Mouse (Mus musculus) liver, embryonic 15.5 days (tissue): ENCODE results near the gene Adprm. TPM values are rescaled to one million over a fixed set of nuclear protein-coding genes. Genes with fewer than 3 reads are reported as not detected.

ENCODE experiments used
- ATAC-seq: fragments of 200-750 bp; cut with Nextera tagmentation; 2 replicates; pipeline ENCODE4 v1.8.0; 2017; ENCODE audit warnings: moderate number of reproducible peaks, mild to moderate bottlenecking, moderate library complexity; ENCODE audit not compliant: insufficient read depth
- H3K27ac ChIP-seq: fragments of 300-500 bp; sonication (generic); replicated peaks from 2 replicates; pipeline ENCODE4 v1.5.1; 2015; ENCODE audit warnings: mild to moderate bottlenecking, inconsistent platforms
- H3K27me3 ChIP-seq: fragments of 300-500 bp; sonication (generic); 2 replicates; pipeline ENCODE4 v1.6.1; 2015; ENCODE audit warnings: mild to moderate bottlenecking, inconsistent platforms
- H3K36me3 ChIP-seq: fragments of 300-500 bp; sonication (generic); replicated peaks from 2 replicates; pipeline ENCODE4 v1.6.1; 2015; ENCODE audit warnings: moderate library complexity, mild to moderate bottlenecking, inconsistent platforms
- H3K4me1 ChIP-seq: fragments of 300-500 bp; sonication (generic); replicated peaks from 2 replicates; pipeline ENCODE4 v1.6.1; 2015; ENCODE audit warnings: inconsistent platforms
- H3K4me2 ChIP-seq: fragments of 300-500 bp; sonication (generic); 2 replicates; pipeline ENCODE4 v1.6.1; 2015; ENCODE audit warnings: moderate library complexity, mild to moderate bottlenecking, inconsistent platforms
- H3K4me3 ChIP-seq: fragments of 300-500 bp; sonication (generic); replicated peaks from 2 replicates; pipeline ENCODE4 v1.5.1; 2015; ENCODE audit warnings: mild to moderate bottlenecking, inconsistent platforms
- H3K9ac ChIP-seq: fragments of 300-500 bp; sonication (generic); 2 replicates; pipeline ENCODE4 v1.6.1; 2015; ENCODE audit warnings: moderate library complexity, mild to moderate bottlenecking, inconsistent platforms
- H3K9me3 ChIP-seq: fragments of 300-500 bp; sonication (generic); replicated peaks from 2 replicates; pipeline ENCODE4 v1.6.1; 2016; ENCODE audit warnings: inconsistent platforms
- WGBS: fragments of 180-500 bp; shearing (Covaris S2); methylation state at CpG from one replicate; pipeline ENCODE4 v1.1.7; 2015; ENCODE audit warnings: mixed read lengths; ENCODE audit not compliant: insufficient replicate concordance; 5-methylcytosine and 5-hydroxymethylcytosine counted together
- microRNA-seq: library from miRNA; unstranded; fragments of <30 nt; microRNA quantifications from one replicate; pipeline ENCODE4, GENCODE M21; 2016
- polyA plus RNA-seq: library from polyadenylated mRNA; unstranded; fragments of >200 nt; fragmentation: Nextera tagmentation; extraction: Ambion mirVana; gene quantifications from 2 replicates; pipeline ENCODE4 v1.2.1, GENCODE M21; 2015

The Adprm gene
- polyA plus RNA-seq, 1 experiment from 2014 or later: 10.3 TPM

- no peak overlapping the region for H3K4me3 ChIP-seq
- 2% methylated on average over 2 of the region's 2 CpGs for WGBS
- H3K36me3 ChIP-seq: no peaks in the 10 kb centered on the region
- H3K9me3 ChIP-seq: no peaks in the 10 kb centered on the region
- no peak overlapping the region for H3K27ac ChIP-seq
- no peak overlapping the region for H3K4me2 ChIP-seq
- H3K4me1 ChIP-seq: no peaks in the 10 kb centered on the region
- no peaks in the 10 kb centered on the region for H3K27me3 ChIP-seq
- no peak for ATAC-seq
- no peak overlapping the region for H3K9ac ChIP-seq
These were observed 49.5 kb downstream of the Adprm start for GRCm38 (mm10) chr11:67002911-67003310.

- WGBS: 58% methylated on average over 1 of the region's 1 CpGs
- Histone ChIP-seq H3K9ac (no peak overlapping the region), H3K27me3 (no peaks in the 10 kb centered on the region), H3K4me3 (no peak overlapping the region), H3K36me3 (no peaks in the 10 kb centered on the region), H3K9me3 (no peaks in the 10 kb centered on the region), H3K4me2 (no peak overlapping the region), H3K27ac (no peak overlapping the region), H3K4me1 (no peaks in the 10 kb centered on the region)
- ATAC-seq: no peak
These were observed 50.7 kb downstream of the Adprm start for GRCm38 (mm10) chr11:67001717-67002116.

- no peaks in the 10 kb centered on the region for H3K9me3 ChIP-seq
- no peaks in the 10 kb centered on the region for H3K27me3 ChIP-seq
- H3K4me2 ChIP-seq: no peak overlapping the region
- no peak overlapping the region for H3K27ac ChIP-seq
- no peaks in the 10 kb centered on the region for H3K36me3 ChIP-seq
- 63% methylated on average over 4 of the region's 4 CpGs for WGBS
- no peak for ATAC-seq
- no peak overlapping the region for H3K9ac ChIP-seq
- H3K4me3 ChIP-seq: no peak overlapping the region
- no peaks in the 10 kb centered on the region for H3K4me1 ChIP-seq
These were observed 51.7 kb downstream of the Adprm start for GRCm38 (mm10) chr11:67000671-67001070.

GRCm38 (mm10) chr11:66998467-66999403 is 53.7 kb downstream of the Adprm start:
- H3K36me3 ChIP-seq: no peaks in the 10 kb centered on the region
- H3K27me3 ChIP-seq: no peaks in the 10 kb centered on the region
- H3K4me2 ChIP-seq: no peak overlapping the region
- H3K4me1 ChIP-seq: no peaks in the 10 kb centered on the region
- no peak for ATAC-seq
- no peak overlapping the region for H3K4me3 ChIP-seq
- H3K27ac ChIP-seq: no peak overlapping the region
- H3K9me3 ChIP-seq: no peaks in the 10 kb centered on the region
- H3K9ac ChIP-seq: no peak overlapping the region
- WGBS: 57% methylated on average over 14 of the region's 14 CpGs

DNA sequence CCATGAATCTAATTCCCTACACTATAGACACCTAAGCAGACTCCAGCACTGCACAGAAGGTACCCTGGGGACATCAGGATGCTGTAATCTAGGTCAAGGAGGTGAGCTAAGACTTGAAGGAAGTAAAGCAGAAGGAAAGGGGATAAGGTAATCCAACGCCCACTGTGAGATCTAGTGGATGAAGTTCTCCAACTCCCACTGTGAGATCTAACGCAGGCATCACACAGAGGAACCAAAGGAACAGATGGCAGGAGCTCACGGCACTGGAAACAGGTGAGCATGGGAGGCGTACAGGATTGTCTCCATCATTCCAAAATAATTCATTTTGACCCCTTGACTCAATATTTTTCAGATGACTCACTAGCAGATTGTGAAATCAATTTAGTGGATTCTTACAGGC is 55.9 kb downstream of the Adprm start:
- ATAC-seq: no peak
- H3K27ac ChIP-seq: no peak overlapping the region
- no peak overlapping the region for H3K9ac ChIP-seq
- H3K36me3 ChIP-seq: no peaks in the 10 kb centered on the region
- no peaks in the 10 kb centered on the region for H3K9me3 ChIP-seq
- no peaks in the 10 kb centered on the region for H3K27me3 ChIP-seq
- no peaks in the 10 kb centered on the region for H3K4me1 ChIP-seq
- 58% methylated on average over 4 of the region's 4 CpGs for WGBS
- no peak overlapping the region for H3K4me3 ChIP-seq
- no peak overlapping the region for H3K4me2 ChIP-seq

- Histone ChIP-seq H3K9me3 (no peaks in the 10 kb centered on the region), H3K27ac (no peak overlapping the region), H3K9ac (no peak overlapping the region), H3K4me2 (no peak overlapping the region), H3K4me3 (no peak overlapping the region), H3K36me3 (no peaks in the 10 kb centered on the region), H3K4me1 (no peaks in the 10 kb centered on the region), H3K27me3 (no peaks in the 10 kb centered on the region)
- WGBS: 32% methylated on average over 1 of the region's 1 CpGs
- ATAC-seq: no peak
These were observed 58.7 kb downstream of the Adprm start for GRCm38 (mm10) chr11:66993674-66994073.

- Histone ChIP-seq H3K9me3 (no peaks in the 10 kb centered on the region), H3K4me3 (no peak overlapping the region), H3K9ac (no peak overlapping the region), H3K4me1 (no peaks in the 10 kb centered on the region), H3K36me3 (no peaks in the 10 kb centered on the region), H3K27ac (no peak overlapping the region), H3K4me2 (no peak overlapping the region), H3K27me3 (no peaks in the 10 kb centered on the region)
- WGBS: 55% methylated on average over 2 of the region's 2 CpGs
- no peak for ATAC-seq
These were observed 60.2 kb downstream of the Adprm start for GRCm38 (mm10) chr11:66992150-66992549.

Small RNA genes within 50 kb of the gene (microRNA-seq; reads per million reads assigned to microRNA genes)
- gene Mir6923: not detected

Other genes starting within 250 kb of the Adprm start
- 0.02 TPM in 1 of 2 replicates, not detected in the other for gene Pirt, start 140.6 kb downstream of the Adprm start, polyA plus RNA-seq
- not detected in 2 replicates for gene Tmem238l, start 96.0 kb downstream of the Adprm start, polyA plus RNA-seq
- gene Tmem220, start 27.4 kb downstream of the Adprm start, polyA plus RNA-seq: 2.5 TPM in 2 replicates
- gene Sco1, start 76 bp upstream of the Adprm start, polyA plus RNA-seq: 5.9 and 6.7 TPM in 2 replicates
- gene Myh3, start 25.7 kb upstream of the Adprm start, polyA plus RNA-seq: 5.0 and 7.3 TPM in 2 replicates
- 0.05 TPM in 1 of 2 replicates, not detected in the other for gene Myh2, start 118.4 kb upstream of the Adprm start, polyA plus RNA-seq
- 0.06 and 0.09 TPM in 2 replicates for gene Myh1, start 147.5 kb upstream of the Adprm start, polyA plus RNA-seq
- 0.09 and 0.20 TPM in 2 replicates for gene Myh4, start 185.4 kb upstream of the Adprm start, polyA plus RNA-seq
- gene Myh8, start 224.5 kb upstream of the Adprm start, polyA plus RNA-seq: 7.4 and 13.5 TPM in 2 replicates